Mouse (Mus musculus) embryonic facial prominence, embryonic 15.5 days (tissue): Measurements from ENCODE around the gene Ing5. TPM values are rescaled to one million over a fixed set of nuclear protein-coding genes. Genes with fewer than 3 reads are reported as not detected.

Experiments
- polyA plus RNA-seq: library from polyadenylated mRNA; unstranded; fragments of >200 nt; fragmentation: Nextera tagmentation; extraction: Ambion mirVana; gene quantifications from 2 replicates; pipeline ENCODE4 v1.2.1, GENCODE M21; 2015

The Ing5 gene
- polyA plus RNA-seq, 1 experiment from 2014 or later: 14.9 TPM

Other genes with a start within 250 kb of the Ing5 start
- gene Stk25, start 145.3 kb upstream of the Ing5 start, polyA plus RNA-seq: 185 and 200 TPM in 2 replicates
- 61.3 and 63.4 TPM in 2 replicates for gene Bok, start 118.3 kb upstream of the Ing5 start, polyA plus RNA-seq
- gene Atg4b, start 52.5 kb upstream of the Ing5 start, polyA plus RNA-seq: 77.2 and 78.5 TPM in 2 replicates
- gene Thap4, start 49.1 kb upstream of the Ing5 start, polyA plus RNA-seq: 55.6 and 59.0 TPM in 2 replicates
- gene Dtymk, start 2.0 kb upstream of the Ing5 start, polyA plus RNA-seq: 208 and 218 TPM in 2 replicates
- 18.5 and 18.8 TPM in 2 replicates for gene D2hgdh, start 20.9 kb downstream of the Ing5 start, polyA plus RNA-seq
- 0.18 and 0.92 TPM in 2 replicates for gene Gal3st2, start 57.3 kb downstream of the Ing5 start, polyA plus RNA-seq
- gene Gal3st2b, start 114.3 kb downstream of the Ing5 start, polyA plus RNA-seq: 0.12 and 0.29 TPM in 2 replicates
- not detected in 2 replicates for gene Gal3st2c, start 186.5 kb downstream of the Ing5 start, polyA plus RNA-seq
- gene Neu4, start 216.5 kb downstream of the Ing5 start, polyA plus RNA-seq: not detected in 2 replicates
- gene Pdcd1, start 248.6 kb downstream of the Ing5 start, polyA plus RNA-seq: 0.11 and 0.13 TPM in 2 replicates